Mouse (Mus musculus) spleen, postnatal 36 days (tissue): ENCODE measurements at regions not wholly inside any gene's neighbourhood (a gene's known extent, or its start where the extent isn't known, plus 50 kb on each side); places are given as distances from the start of the nearest gene placed in this dataset.
A peak's percentile ranks its signal among the peaks of the same experiment; 100 is the strongest.

Experiments used
- DNase-seq, 2 experiments: peaks; one replicate each; pipeline ENCODE4 v3.0.0; 2022; ENCODE audit warnings: low spot score in 2 of 2, mixed read lengths in 1 of 2

- no peak for DNase-seq
Observed at GRCm38 (mm10) chr4:71663397-71663796, 94.4 kb downstream of the Gm11232 start.

GRCm38 (mm10) chr4:71640521-71640920 lies 117.2 kb downstream of the Gm11232 start:
- DNase-seq: no peak

GRCm38 (mm10) chr4:71627088-71627487 lies 130.7 kb downstream of the Gm11232 start:
- no peak for DNase-seq

- DNase-seq: no peak
Observed at GRCm38 (mm10) chr4:71626626-71627025, 131.1 kb downstream of the Gm11232 start.

- DNase-seq: no peak
Observed at GRCm38 (mm10) chr4:71624771-71625170, 133.0 kb downstream of the Gm11232 start.

- DNase-seq: no peak
Observed at GRCm38 (mm10) chr4:71613720-71614119, 144.0 kb downstream of the Gm11232 start.

GRCm38 (mm10) chr4:71585880-71586279 lies 171.9 kb downstream of the Gm11232 start:
- DNase-seq: no peak

- no peak for DNase-seq
Observed at GRCm38 (mm10) chr4:71560656-71561055, 197.1 kb downstream of the Gm11232 start.

- DNase-seq: no peak
Observed at GRCm38 (mm10) chr4:71539200-71539599, 218.6 kb downstream of the Gm11232 start.

- DNase-seq: no peak
Observed at GRCm38 (mm10) chr4:71537971-71538370, 219.8 kb downstream of the Gm11232 start.

- DNase-seq: no peak
Observed at GRCm38 (mm10) chr4:71524255-71524970, 233.4 kb downstream of the Gm11232 start.

- DNase-seq: no peak
Observed at GRCm38 (mm10) chr4:71520751-71521150, 237.0 kb downstream of the Gm11232 start.

- DNase-seq: no peak
Observed at GRCm38 (mm10) chr4:71517921-71518404, 239.8 kb downstream of the Gm11232 start.

GRCm38 (mm10) chr4:71506911-71507310 lies 250.9 kb downstream of the Gm11232 start:
- no peak for DNase-seq

GRCm38 (mm10) chr4:71489788-71490187 lies 268.0 kb downstream of the Gm11232 start:
- DNase-seq: no peak

- peak; percentile 69 for DNase-seq
Observed at GRCm38 (mm10) chr4:71488663-71489161, 269.1 kb downstream of the Gm11232 start.

- no peak for DNase-seq
Observed at GRCm38 (mm10) chr4:71488059-71488458, 269.7 kb downstream of the Gm11232 start.

GRCm38 (mm10) chr4:71480960-71481359 lies 276.8 kb downstream of the Gm11232 start:
- DNase-seq: no peak

- no peak for DNase-seq
Observed at GRCm38 (mm10) chr4:71470580-71470979, 287.2 kb downstream of the Gm11232 start.

GRCm38 (mm10) chr4:71454811-71455210 lies 303.0 kb downstream of the Gm11232 start:
- no peak for DNase-seq

- no peak for DNase-seq
Observed at GRCm38 (mm10) chr4:71453499-71453898, 304.3 kb downstream of the Gm11232 start.

GRCm38 (mm10) chr4:71446461-71446860 lies 311.3 kb downstream of the Gm11232 start:
- no peak for DNase-seq

GRCm38 (mm10) chr4:71431245-71431929 lies 326.4 kb downstream of the Gm11232 start:
- no peak for DNase-seq
